Mouse (Mus musculus) forebrain, postnatal 0 days (tissue): Measurements from ENCODE around the gene Snd1. TPM values are rescaled to one million over a fixed set of nuclear protein-coding genes. Genes with fewer than 3 reads are reported as not detected.
A peak's percentile ranks its signal among the peaks of the same experiment; 100 is the strongest.

ENCODE experiments used
- ATAC-seq: fragments of 200-750 bp; cut with Nextera tagmentation; 2 replicates; pipeline ENCODE4 v1.8.0; 2017; ENCODE audit warnings: mild to moderate bottlenecking, moderate library complexity
- DNase-seq: peaks from one replicate; pipeline ENCODE4 v3.0.0-alpha.2; 2015
- H3K27ac ChIP-seq: fragments of 300-500 bp; sonication (generic); 2 replicates; pipeline ENCODE4 v1.5.1; 2014; ENCODE audit warnings: low read depth, mild to moderate bottlenecking, antibody characterized with exemption, low read length, moderate library complexity, mixed read lengths
- H3K27me3 ChIP-seq: fragments of 300-500 bp; sonication (generic); 2 replicates; pipeline ENCODE4 v1.6.1; 2014; ENCODE audit warnings: mild to moderate bottlenecking, low read length, mixed read lengths; ENCODE audit not compliant: insufficient read depth
- H3K36me3 ChIP-seq: fragments of 300-500 bp; sonication (generic); 2 replicates; pipeline ENCODE4 v1.6.1; 2014; ENCODE audit warnings: mild to moderate bottlenecking, moderate library complexity; ENCODE audit not compliant: insufficient read depth
- H3K4me1 ChIP-seq: fragments of 300-500 bp; sonication (generic); 2 replicates; pipeline ENCODE4 v1.6.1; 2014; ENCODE audit warnings: antibody characterized with exemption; ENCODE audit not compliant: insufficient read depth
- H3K4me2 ChIP-seq: fragments of 300-500 bp; sonication (generic); 2 replicates; pipeline ENCODE4 v1.6.1; 2014; ENCODE audit warnings: low read depth, mild to moderate bottlenecking, moderate library complexity
- H3K4me3 ChIP-seq: fragments of 300-500 bp; sonication (generic); 2 replicates; pipeline ENCODE4 v1.5.1; 2014; ENCODE audit warnings: low read depth, low read length, mixed read lengths
- H3K9ac ChIP-seq: fragments of 300-500 bp; sonication (generic); 2 replicates; pipeline ENCODE4 v1.6.1; 2014; ENCODE audit warnings: mild to moderate bottlenecking
- H3K9me3 ChIP-seq: fragments of 300-500 bp; sonication (generic); 2 replicates; pipeline ENCODE4 v1.6.1; 2016; ENCODE audit warnings: low read length
- CTCF ChIP-seq: sonication (generic); IDR thresholded peaks from 2 replicates; pipeline ENCODE4 v1.5.1; 2016; ENCODE audit warnings: antibody characterized with exemption, control low read depth, low read depth
- WGBS: fragments of 180-500 bp; shearing (Covaris S2); extraction: QIAGEN DNeasy Blood & Tissue Kit; methylation state at CpG from one replicate; pipeline ENCODE4 v1.1.7; 2014; 5-methylcytosine and 5-hydroxymethylcytosine counted together
- polyA plus RNA-seq: library from polyadenylated mRNA; unstranded; fragments of >200 nt; fragmentation: Nextera tagmentation; extraction: Ambion mirVana; gene quantifications from 2 replicates; pipeline ENCODE4 v1.2.1, GENCODE M21; 2015
- total RNA-seq: library from RNA; depleted of rRNA; stranded (reverse); fragments of >200 nt; gene quantifications from 2 replicates; pipeline ENCODE4 v1.2.3, GENCODE M21; 2014

Snd1 gene
- total and polyA plus RNA-seq, 2 experiments from 2014 or later = 72.4 to 90.8 TPM

- H3K27me3 ChIP-seq = no peaks in the 10 kb centered on the region
- no peak for TF ChIP-seq CTCF
- no peak overlapping the region for H3K4me3 ChIP-seq
- H3K36me3 ChIP-seq = no peaks in the 10 kb centered on the region
- no peak overlapping the region for H3K27ac ChIP-seq
- no peak overlapping the region for H3K4me2 ChIP-seq
- no peak for ATAC-seq
- no peaks in the 10 kb centered on the region for H3K9me3 ChIP-seq
- H3K9ac ChIP-seq = no peak overlapping the region
- peaks cover 9% of the 10 kb centered on the region; the same call in 1 of the 2 replicates for H3K4me1 ChIP-seq
- DNase-seq = no peak
- 94% methylated on average over 9 of the region's 9 CpGs for WGBS
Observed at GRCm38 (mm10) chr6:28850326-28850900, 375.5 kb downstream of the Snd1 start.

GRCm38 (mm10) chr6:28852342-28852741, 377.4 kb downstream of the Snd1 start:
- TF ChIP-seq CTCF = no peak
- H3K9ac ChIP-seq = no peak overlapping the region
- no peaks in the 10 kb centered on the region for H3K36me3 ChIP-seq
- DNase-seq = no peak
- H3K4me2 ChIP-seq = no peak overlapping the region
- peaks cover 9% of the 10 kb centered on the region; the same call in 1 of the 2 replicates for H3K4me1 ChIP-seq
- no peak overlapping the region for H3K27ac ChIP-seq
- no peak overlapping the region for H3K4me3 ChIP-seq
- H3K27me3 ChIP-seq = no peaks in the 10 kb centered on the region
- 58% methylated on average over 7 of the region's 7 CpGs for WGBS
- ATAC-seq = no peak
- H3K9me3 ChIP-seq = no peaks in the 10 kb centered on the region

GRCm38 (mm10) chr6:28853164-28853563, 378.2 kb downstream of the Snd1 start:
- peaks cover 9% of the 10 kb centered on the region; the same call in 1 of the 2 replicates for H3K4me1 ChIP-seq
- peak; percentile 45 for DNase-seq
- no peak for TF ChIP-seq CTCF
- H3K27me3 ChIP-seq = no peaks in the 10 kb centered on the region
- H3K9ac ChIP-seq = no peak overlapping the region
- H3K4me3 ChIP-seq = no peak overlapping the region
- ATAC-seq = no peak
- H3K36me3 ChIP-seq = no peaks in the 10 kb centered on the region
- no peak overlapping the region for H3K27ac ChIP-seq
- H3K9me3 ChIP-seq = no peaks in the 10 kb centered on the region
- H3K4me2 ChIP-seq = no peak overlapping the region
- WGBS = 11% methylated on average over 3 of the region's 3 CpGs

- Histone ChIP-seq H3K4me1 (peaks cover 9% of the 10 kb centered on the region; the same call in 1 of the 2 replicates), H3K4me2 (no peak overlapping the region), H3K36me3 (no peaks in the 10 kb centered on the region), H3K9ac (no peak overlapping the region), H3K27me3 (no peaks in the 10 kb centered on the region), H3K9me3 (no peaks in the 10 kb centered on the region), H3K4me3 (no peak overlapping the region), H3K27ac (no peak overlapping the region)
- WGBS = 12% methylated on average over 2 of the region's 2 CpGs
- no peak for DNase-seq
- ATAC-seq = no peak
- no peak for TF ChIP-seq CTCF
Observed at GRCm38 (mm10) chr6:28853654-28854053, 378.7 kb downstream of the Snd1 start.

- Histone ChIP-seq H3K36me3 (no peaks in the 10 kb centered on the region), H3K4me1 (peaks cover under 1% of the 10 kb centered on the region; the same call in 1 of the 2 replicates), H3K4me2 (no peak overlapping the region), H3K4me3 (no peak overlapping the region), H3K9me3 (no peaks in the 10 kb centered on the region), H3K27ac (no peak overlapping the region), H3K9ac (no peak overlapping the region), H3K27me3 (no peaks in the 10 kb centered on the region)
- no peak for TF ChIP-seq CTCF
- 54% methylated on average over 8 of the region's 8 CpGs for WGBS
- ATAC-seq (no peak), DNase-seq (no peak)
Observed at GRCm38 (mm10) chr6:28854598-28854997, 379.7 kb downstream of the Snd1 start.

- Histone ChIP-seq H3K4me1 (no peaks in the 10 kb centered on the region), H3K9me3 (no peaks in the 10 kb centered on the region), H3K36me3 (no peaks in the 10 kb centered on the region), H3K4me3 (no peak overlapping the region), H3K9ac (no peak overlapping the region), H3K27ac (no peak overlapping the region), H3K4me2 (no peak overlapping the region), H3K27me3 (no peaks in the 10 kb centered on the region)
- no peak for ATAC-seq
- 34% methylated on average over 3 of the region's 3 CpGs for WGBS
- DNase-seq = no peak
- no peak for TF ChIP-seq CTCF
Observed at GRCm38 (mm10) chr6:28855442-28855841, 380.5 kb downstream of the Snd1 start.

- WGBS = 85% methylated on average over 4 of the region's 4 CpGs
Observed at GRCm38 (mm10) chr6:28856789-28857188, 381.9 kb downstream of the Snd1 start.

More at GRCm38 (mm10) chr6:28856789-28857188, 381.9 kb downstream of the Snd1 start:
- Histone ChIP-seq H3K4me3 (no peak overlapping the region), H3K27me3 (no peaks in the 10 kb centered on the region), H3K4me2 (no peak overlapping the region), H3K36me3 (no peaks in the 10 kb centered on the region), H3K27ac (no peak overlapping the region), H3K9ac (no peak overlapping the region), H3K9me3 (no peaks in the 10 kb centered on the region), H3K4me1 (no peaks in the 10 kb centered on the region)
- TF ChIP-seq CTCF = no peak
- ATAC-seq = no peak
- no peak for DNase-seq
